Mouse (Mus musculus) CH12.LX (cell line): Measurements from ENCODE around the gene H3f3b. TPM values are rescaled to one million over a fixed set of nuclear protein-coding genes. Genes with fewer than 3 reads are reported as not detected.

Experiments used
- DNase-seq: peaks from one replicate; pipeline ENCODE4 v3.0.0-alpha.2; 2013; ENCODE audit errors: extremely low read depth
- H3K27ac ChIP-seq: 2 replicates; pipeline ENCODE4 v1.5.1; 2012; ENCODE audit warnings: low read depth, mild to moderate bottlenecking, control low read depth, moderate library complexity; ENCODE audit not compliant: insufficient read depth
- H3K27me3 ChIP-seq: replicated peaks from 2 replicates; pipeline ENCODE3; 2012; ENCODE audit warnings: inconsistent platforms
- H3K36me3 ChIP-seq, 2 experiments: replicated peaks in 1 of 2; 2 replicates each; pipeline versions ENCODE3 to v1.6.1; 2012; ENCODE audit warnings: inconsistent platforms in 1 of 2, low read length in 1 of 2, mild to moderate bottlenecking in 1 of 2, mixed read lengths in 1 of 2, moderate library complexity in 1 of 2; ENCODE audit not compliant: control insufficient read depth in 1 of 2, insufficient read depth in 1 of 2
- H3K4me1 ChIP-seq, 2 experiments: 2 replicates each; pipeline ENCODE4 v1.6.1; 2012; ENCODE audit warnings: inconsistent platforms in 1 of 2, moderate library complexity in 1 of 2; ENCODE audit not compliant: insufficient read depth in 2 of 2, control insufficient read depth in 1 of 2
- H3K4me2 ChIP-seq: 2 replicates; pipeline ENCODE4 v1.6.1; 2012; ENCODE audit warnings: low read depth, mild to moderate bottlenecking, control low read depth; ENCODE audit not compliant: poor library complexity, insufficient read depth, severe bottlenecking
- H3K4me3 ChIP-seq, 3 experiments: fragments of 150-350 bp in 1 of 3; sonication (generic) in 1 of 3; replicated peaks in 1 of 3; 2 replicates each; pipeline versions ENCODE3 to v1.5.1; 2011 to 2012; ENCODE audit warnings: low read depth in 2 of 3, low read length in 2 of 3, mild to moderate bottlenecking in 2 of 3, moderate library complexity in 2 of 3, control low read depth in 1 of 3, improper control_type of control experiment in 1 of 3, inconsistent platforms in 1 of 3, mixed read lengths in 1 of 3; ENCODE audit not compliant: poor library complexity in 1 of 3
- H3K79me2 ChIP-seq: replicated peaks from 2 replicates; pipeline ENCODE4 v1.6.1; 2012; ENCODE audit warnings: mild to moderate bottlenecking, moderate library complexity; ENCODE audit not compliant: control insufficient read depth, poor library complexity, insufficient read depth, severe bottlenecking; ENCODE audit errors: extremely low read depth
- H3K9ac ChIP-seq: 2 replicates; pipeline ENCODE4 v1.6.1; 2012; ENCODE audit warnings: low read depth, mild to moderate bottlenecking, control low read depth, moderate library complexity; ENCODE audit not compliant: insufficient read depth
- H3K9me3 ChIP-seq: replicated peaks from 2 replicates; pipeline ENCODE3; 2012; ENCODE audit warnings: low read length, inconsistent platforms, mixed read lengths
- BHLHE40 ChIP-seq: IDR thresholded peaks from 2 replicates; pipeline ENCODE4 v1.6.1; 2011; ENCODE audit warnings: mild to moderate bottlenecking, low read depth, low read length, improper control_type of control experiment
- CHD1 ChIP-seq: IDR thresholded peaks from 2 replicates; pipeline ENCODE4 v1.6.1; 2012; ENCODE audit warnings: low read depth, low read length, improper control_type of control experiment, inconsistent platforms
- CHD2 ChIP-seq: IDR thresholded peaks from 2 replicates; pipeline ENCODE4 v1.6.1; 2011; ENCODE audit warnings: low read length, improper control_type of control experiment
- CTCF ChIP-seq, 2 experiments: IDR thresholded peaks in 1 of 2; conservative IDR thresholded peaks in 1 of 2; 2 replicates each; pipeline ENCODE4 v1.5.1; 2011 to 2012; ENCODE audit warnings: low read depth in 2 of 2, low read length in 2 of 2, improper control_type of control experiment in 1 of 2, inconsistent platforms in 1 of 2, mild to moderate bottlenecking in 1 of 2, moderate library complexity in 1 of 2
- ETS1 ChIP-seq: conservative IDR thresholded peaks from 2 replicates; pipeline ENCODE4 v1.6.1; 2012; ENCODE audit warnings: low read depth, mild to moderate bottlenecking, inconsistent platforms, low read length, improper control_type of control experiment, moderate library complexity
- GABPA ChIP-seq: IDR thresholded peaks from 2 replicates; pipeline ENCODE4 v1.6.1; 2012; ENCODE audit warnings: low read depth, low read length, improper control_type of control experiment, inconsistent platforms; ENCODE audit not compliant: insufficient replicate concordance
- HCFC1 ChIP-seq: IDR thresholded peaks from 2 replicates; pipeline ENCODE4 v1.6.1; 2012; ENCODE audit warnings: low read depth, mild to moderate bottlenecking, inconsistent platforms, low read length, improper control_type of control experiment
- JUN ChIP-seq: IDR thresholded peaks from 2 replicates; pipeline ENCODE4 v1.6.1; 2011; ENCODE audit warnings: low read depth, mild to moderate bottlenecking, low read length, improper control_type of control experiment, moderate library complexity; ENCODE audit not compliant: insufficient read depth
- JUND ChIP-seq: conservative IDR thresholded peaks from 2 replicates; pipeline ENCODE4 v1.6.1; 2011; ENCODE audit warnings: low read depth, low read length, improper control_type of control experiment
- KAT2A ChIP-seq: IDR thresholded peaks from 2 replicates; pipeline ENCODE4 v1.6.1; 2012; ENCODE audit warnings: low read length, improper control_type of control experiment, inconsistent platforms; ENCODE audit not compliant: insufficient replicate concordance
- MAFK ChIP-seq: IDR thresholded peaks from 2 replicates; pipeline ENCODE4 v1.6.1; 2011; ENCODE audit warnings: low read length, improper control_type of control experiment; ENCODE audit not compliant: insufficient replicate concordance
- MAX ChIP-seq: IDR thresholded peaks from 2 replicates; pipeline ENCODE4 v1.6.1; 2011; ENCODE audit warnings: low read length, improper control_type of control experiment
- MEF2A ChIP-seq: IDR thresholded peaks from 2 replicates; pipeline ENCODE4 v1.6.1; 2014; ENCODE audit warnings: low read depth, mild to moderate bottlenecking, inconsistent platforms, low read length, improper control_type of control experiment, borderline replicate concordance
- MXI1 ChIP-seq: IDR thresholded peaks from 2 replicates; pipeline ENCODE4 v1.6.1; 2011; ENCODE audit warnings: mild to moderate bottlenecking, low read depth, low read length, improper control_type of control experiment
- MYC ChIP-seq: IDR thresholded peaks from 2 replicates; pipeline ENCODE4 v1.6.1; 2011; ENCODE audit warnings: low read depth, mild to moderate bottlenecking, improper control_type of control experiment, low read length
- NELFE ChIP-seq: IDR thresholded peaks from 2 replicates; pipeline ENCODE4 v1.6.1; 2011; ENCODE audit warnings: low read depth, low read length, improper control_type of control experiment
- NRF1 ChIP-seq: IDR thresholded peaks from 2 replicates; pipeline ENCODE4 v1.6.1; 2014; ENCODE audit warnings: low read depth, mild to moderate bottlenecking, inconsistent platforms, low read length, improper control_type of control experiment, moderate library complexity
- PAX5 ChIP-seq: IDR thresholded peaks from 2 replicates; pipeline ENCODE4 v1.6.1; 2012; ENCODE audit warnings: low read length, inconsistent platforms, mixed read lengths
- POLR2A ChIP-seq: IDR thresholded peaks from 2 replicates; pipeline ENCODE4 v1.6.1; 2011; ENCODE audit warnings: low read depth, mild to moderate bottlenecking, improper control_type of control experiment, low read length
- RAD21 ChIP-seq: IDR thresholded peaks from 2 replicates; pipeline ENCODE4 v1.6.1; 2011; ENCODE audit warnings: low read depth, mild to moderate bottlenecking, low read length, improper control_type of control experiment, moderate library complexity
- RCOR1 ChIP-seq: conservative IDR thresholded peaks from 2 replicates; pipeline ENCODE4 v1.6.1; 2012; ENCODE audit warnings: low read depth, mild to moderate bottlenecking, inconsistent platforms, low read length, improper control_type of control experiment
- SIN3A ChIP-seq: IDR thresholded peaks from 2 replicates; pipeline ENCODE4 v1.6.1; 2012; ENCODE audit warnings: low read length, improper control_type of control experiment, inconsistent platforms
- SMC3 ChIP-seq: IDR thresholded peaks from 2 replicates; pipeline ENCODE4 v1.6.1; 2011; ENCODE audit warnings: low read depth, low read length, improper control_type of control experiment
- TBP ChIP-seq: conservative IDR thresholded peaks from 2 replicates; pipeline ENCODE4 v1.6.1; 2011; ENCODE audit warnings: low read depth, low read length, improper control_type of control experiment
- UBTF ChIP-seq: IDR thresholded peaks from 2 replicates; pipeline ENCODE4 v1.6.1; 2012; ENCODE audit warnings: low read depth, mild to moderate bottlenecking, inconsistent platforms, low read length, improper control_type of control experiment, moderate library complexity
- USF2 ChIP-seq: conservative IDR thresholded peaks from 2 replicates; pipeline ENCODE4 v1.6.1; 2011; ENCODE audit warnings: low read depth, low read length, improper control_type of control experiment
- ZKSCAN1 ChIP-seq: IDR thresholded peaks from 2 replicates; pipeline ENCODE4 v1.6.1; 2012; ENCODE audit warnings: low read depth, inconsistent platforms, low read length, improper control_type of control experiment, borderline replicate concordance
- ZMIZ1 ChIP-seq: IDR thresholded peaks from 2 replicates; pipeline ENCODE4 v1.6.1; 2012; ENCODE audit warnings: low read depth, mild to moderate bottlenecking, inconsistent platforms, low read length, improper control_type of control experiment
- ZNF384 ChIP-seq: IDR thresholded peaks from 2 replicates; pipeline ENCODE4 v1.6.1; 2012; ENCODE audit warnings: low read depth, low read length, improper control_type of control experiment, inconsistent platforms
- dilution Hi-C: fragments of 300-500 bp; cut with MboI; formaldehyde crosslinking; loops from 2 replicates; pipeline ENCODE4 v1.14.3; 2020; ENCODE audit warnings: low sequenced_read_pairs; ENCODE audit not compliant: extremely low pct_unique_long_range_greater_than_20kb, extremely low pct_ligation_motif_present
- in situ Hi-C: fragments of 300-500 bp; cut with MboI; formaldehyde crosslinking; loops from 3 replicates; pipeline ENCODE4 v1.14.3; 2019; ENCODE audit warnings: low sequenced_read_pairs, low pct_ligation_motif_present, low pct_unique_long_range_greater_than_20kb, mixed read lengths
- polyA plus RNA-seq: library from polyadenylated mRNA; unstranded; fragments of >175 nt; gene quantifications from 2 replicates; pipeline ENCODE4 v1.2.1, GENCODE M21; 2012; ENCODE audit warnings: low read depth; ENCODE audit not compliant: insufficient read length
- total RNA-seq, 2 experiments: library from RNA; depleted of rRNA; stranded (reverse); fragments of 300-350 nt in 1 of 2; fragments of >200 nt in 1 of 2; gene quantifications; 2 replicates each; pipeline ENCODE4 v1.2.3; 2012 to 2014

Gene H3f3b
- total and polyA plus RNA-seq, 3 experiments = 340 to 889 (median 567) TPM

DNA sequence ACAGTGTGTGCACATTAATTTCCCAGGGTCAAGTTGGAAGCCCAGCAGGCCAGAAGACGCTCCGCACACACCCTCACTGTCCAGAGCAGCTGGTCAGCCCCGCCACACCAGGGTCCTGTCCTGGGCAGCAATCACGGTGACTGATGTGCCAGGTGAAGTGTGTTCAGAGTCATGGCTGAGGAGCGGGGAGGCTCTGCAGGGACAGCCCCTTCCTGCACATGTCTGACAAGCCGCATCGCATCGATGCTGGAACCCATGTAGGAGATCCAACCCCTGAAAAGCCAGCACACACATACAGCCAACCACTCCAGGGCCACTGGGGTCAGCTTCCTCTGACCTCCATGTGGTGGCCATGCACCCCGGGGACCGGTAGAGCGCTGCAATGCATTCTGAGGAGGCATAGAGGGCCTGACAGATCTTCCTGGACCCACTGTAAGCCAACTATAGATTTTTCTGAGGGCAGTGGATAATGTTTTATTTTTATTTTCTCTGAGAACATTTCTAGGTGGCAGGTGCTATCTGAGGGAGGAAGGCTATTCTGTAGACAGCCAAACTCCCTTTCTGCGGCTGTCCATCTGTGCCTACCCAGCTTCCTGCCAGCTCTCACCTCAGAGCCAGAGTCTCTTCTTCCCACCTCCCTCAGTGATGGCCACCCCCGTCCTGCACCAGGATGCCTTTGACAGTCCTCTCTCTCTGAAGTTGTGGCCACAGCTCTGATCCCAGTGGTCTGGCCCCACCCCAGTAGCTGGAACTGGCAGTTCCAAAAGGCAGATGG is 34.1 kb upstream of the H3f3b start:
- no peaks in the 10 kb centered on the region for H3K9me3 ChIP-seq
- no peak overlapping the region for H3K27ac ChIP-seq
- in situ Hi-C loops (no loop called here), dilution Hi-C loops (no loop called here)
- H3K4me1 ChIP-seq = peaks cover 0 to 26% of the 10 kb centered on the region in 2 experiments; a peak in 2 of 4 replicates
- H3K27me3 ChIP-seq = no peaks in the 10 kb centered on the region
- TF ChIP-seq KAT2A (no peak), RAD21 (no peak), JUN (no peak), CTCF (conservative IDR thresholded peaks at IDR 0.05 in 1 of 2, IDR thresholded peaks at IDR 0.05 in 1 of 2; ENCODE audit: low read depth in 2 of 2, low read length in 2 of 2) (no peak), RCOR1 (no peak), CHD1 (no peak), CHD2 (no peak), HCFC1 (no peak), ZKSCAN1 (no peak), MAX (no peak), SIN3A (no peak), JUND (no peak), BHLHE40 (no peak), ZNF384 (no peak), MYC (no peak), TBP (no peak), MAFK (no peak), ZMIZ1 (no peak), NRF1 (no peak), MXI1 (no peak)
- peak; percentile 19 for DNase-seq
- H3K4me2 ChIP-seq = no peak overlapping the region
- no peak overlapping the region for H3K4me3 ChIP-seq
- no peak overlapping the region for H3K9ac ChIP-seq
- peaks cover 62 to 97% of the 10 kb centered on the region in 2 experiments for H3K36me3 ChIP-seq
- H3K79me2 ChIP-seq = no peaks in the 10 kb centered on the region

DNA sequence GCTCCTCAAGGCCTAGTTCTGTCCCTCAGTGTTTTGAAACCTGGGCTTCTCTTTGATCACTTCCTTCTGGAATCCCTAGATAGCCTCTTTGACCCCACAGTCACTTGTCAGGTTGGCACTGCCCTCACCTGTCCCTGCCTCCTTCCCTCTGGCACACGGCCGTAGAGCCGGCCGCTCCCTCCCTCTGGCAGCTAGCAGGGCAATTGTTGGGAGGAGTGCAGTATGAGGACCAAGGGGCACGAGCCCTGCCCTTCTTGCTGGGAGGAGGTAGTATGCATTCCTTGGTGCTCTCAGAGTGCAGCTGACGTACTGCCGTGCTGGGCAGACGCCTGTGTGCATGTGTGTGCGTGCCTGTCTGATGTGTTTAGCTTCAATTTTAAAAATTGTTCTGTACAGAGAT is 32.8 kb upstream of the H3f3b start:
- TF ChIP-seq ZMIZ1 (no peak), POLR2A (no peak), NRF1 (no peak), MEF2A (no peak), GABPA (no peak), RAD21 (no peak), NELFE (no peak), HCFC1 (no peak), BHLHE40 (no peak), TBP (no peak), KAT2A (no peak), UBTF (no peak), SMC3 (no peak), USF2 (no peak), PAX5 (no peak), ETS1 (no peak), MYC (no peak)
- Histone ChIP-seq H3K9me3 (no peaks in the 10 kb centered on the region), H3K4me1 (peaks cover 0 to 27% of the 10 kb centered on the region in 2 experiments; a peak in 2 of 4 replicates), H3K79me2 (no peaks in the 10 kb centered on the region), H3K9ac (no peak overlapping the region), H3K4me3 (no peak overlapping the region), H3K27me3 (no peaks in the 10 kb centered on the region), H3K36me3 (peaks cover 73 to 99% of the 10 kb centered on the region in 2 experiments), H3K4me2 (no peak overlapping the region), H3K27ac (no peak overlapping the region)
- in situ Hi-C loops = no loop called here
- DNase-seq = no peak
- dilution Hi-C loops = no loop called here
